Mouse (Mus musculus): ENCODE data around the gene Hrh2.

Gene Hrh2

GRCm38 (mm10) chr13:54221631-54222179 is 29.8 kb downstream of the Hrh2 start:
- DNase-seq = no peak

DNA sequence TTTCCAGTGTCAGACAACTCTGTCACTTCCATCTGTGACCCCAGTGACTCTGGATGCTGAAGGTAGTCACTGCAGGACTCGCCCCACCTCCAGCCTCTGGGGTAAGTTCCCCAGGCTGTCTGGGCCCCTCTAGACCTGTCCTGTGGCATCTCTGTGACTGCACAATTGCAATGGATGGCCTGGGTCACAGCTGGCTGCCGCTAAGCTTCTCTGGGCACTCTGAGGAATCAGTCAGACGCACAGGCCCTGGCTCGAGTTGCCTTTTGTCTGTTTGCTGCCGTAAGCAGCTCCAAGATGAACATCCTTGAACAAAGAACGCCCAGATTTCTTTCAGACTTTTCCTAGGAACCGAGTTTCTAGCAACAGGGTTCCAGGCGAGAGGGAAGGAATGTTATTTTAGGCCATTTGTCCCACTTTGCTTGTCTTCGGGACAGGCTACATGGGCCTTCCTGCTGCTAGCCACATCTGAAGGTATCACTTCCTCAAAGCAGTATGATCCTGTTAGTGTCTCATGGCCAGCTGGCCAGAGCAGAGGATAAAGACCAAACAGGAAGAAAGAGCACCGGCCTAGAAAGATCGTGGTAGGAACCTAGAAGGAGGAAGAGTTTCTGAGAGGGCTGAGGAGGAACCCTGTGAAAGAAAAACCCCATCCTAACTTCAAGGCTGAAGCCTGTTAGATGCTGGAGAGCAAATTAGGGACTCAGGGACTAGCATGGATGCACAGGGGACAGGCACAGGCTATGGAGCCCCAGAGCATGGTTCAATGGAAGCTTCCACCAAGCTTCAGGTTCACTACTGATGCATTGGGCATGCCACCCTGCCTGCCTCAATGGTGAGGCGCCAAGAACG is 31.2 kb downstream of the Hrh2 start:
- DNase-seq = no peak

- DNase-seq = peak in 1 of 2 experiments; percentile 46
Observed at GRCm38 (mm10) chr13:54227916-54228483, 36.1 kb downstream of the Hrh2 start.

DNA sequence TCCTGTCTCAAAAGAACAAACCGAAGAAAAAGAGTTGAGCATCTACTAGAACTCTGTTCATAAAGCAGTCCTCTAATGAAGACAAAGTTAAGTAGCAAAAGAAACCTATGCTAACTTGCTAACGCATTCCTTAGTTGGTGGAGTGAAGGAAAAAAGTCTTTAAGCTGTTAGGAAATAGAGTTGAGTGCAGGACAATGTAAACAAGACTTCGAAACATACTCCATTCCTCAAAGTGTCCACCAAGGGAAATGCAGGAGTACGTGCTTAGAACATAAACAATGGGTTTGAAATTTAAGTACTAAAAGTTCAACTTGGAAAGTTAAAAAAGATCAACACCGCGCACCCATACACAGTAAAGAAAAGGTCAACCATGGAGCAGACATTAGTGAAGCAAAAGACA is 38.2 kb downstream of the Hrh2 start:
- DNase-seq = no peak

DNA sequence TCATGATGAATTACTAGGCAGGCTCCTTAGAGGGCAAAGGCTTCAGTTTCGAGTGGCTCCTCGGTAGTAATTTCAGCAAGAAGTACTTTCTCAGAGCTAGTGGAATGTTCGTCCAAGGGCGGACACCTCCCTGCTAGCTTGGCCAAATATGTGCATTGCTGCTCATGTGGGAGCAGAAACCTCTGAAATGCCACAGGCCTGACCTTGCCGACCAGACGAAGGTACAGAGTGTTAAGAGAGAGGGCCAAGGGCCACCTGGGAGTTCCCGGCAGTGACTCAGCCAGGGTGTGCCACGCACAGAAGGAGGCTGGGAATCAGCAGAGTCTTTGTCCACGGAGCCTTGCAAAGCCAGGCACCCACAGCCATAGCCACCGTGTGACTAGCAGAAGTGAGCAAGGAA is 39.9 kb downstream of the Hrh2 start:
- DNase-seq = no peak

- peak; percentile 37 to 40 for DNase-seq
Observed at GRCm38 (mm10) chr13:54237512-54237911, 45.6 kb downstream of the Hrh2 start.

- no peak for DNase-seq
Observed at GRCm38 (mm10) chr13:54238585-54239323, 46.8 kb downstream of the Hrh2 start.

- peak in 1 of 2 experiments; percentile 49 for DNase-seq
Observed at GRCm38 (mm10) chr13:54242380-54242779, 50.5 kb downstream of the Hrh2 start.

- no peak for DNase-seq
Observed at GRCm38 (mm10) chr13:54245204-54245603, 53.3 kb downstream of the Hrh2 start.

DNA sequence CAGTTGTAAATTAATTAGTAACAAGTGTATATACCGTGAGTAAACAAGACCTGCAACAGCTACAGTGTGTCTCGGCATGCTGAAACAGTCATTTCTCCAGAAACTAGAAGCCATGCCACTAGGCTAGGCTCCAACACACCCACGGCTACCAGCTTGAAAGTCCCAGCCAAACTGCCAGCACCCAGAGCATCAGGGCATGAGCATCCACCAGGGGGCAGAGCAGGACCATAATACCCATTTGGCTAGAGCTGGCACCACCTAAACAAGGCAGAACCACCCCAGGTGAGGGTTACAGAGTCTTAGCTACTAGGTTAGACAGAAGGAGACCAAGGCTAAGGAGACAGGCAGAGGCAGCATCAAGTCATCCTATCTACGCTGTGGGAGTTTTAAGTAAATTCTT is 55.6 kb downstream of the Hrh2 start:
- DNase-seq = peak; percentile 69 to 84

DNA sequence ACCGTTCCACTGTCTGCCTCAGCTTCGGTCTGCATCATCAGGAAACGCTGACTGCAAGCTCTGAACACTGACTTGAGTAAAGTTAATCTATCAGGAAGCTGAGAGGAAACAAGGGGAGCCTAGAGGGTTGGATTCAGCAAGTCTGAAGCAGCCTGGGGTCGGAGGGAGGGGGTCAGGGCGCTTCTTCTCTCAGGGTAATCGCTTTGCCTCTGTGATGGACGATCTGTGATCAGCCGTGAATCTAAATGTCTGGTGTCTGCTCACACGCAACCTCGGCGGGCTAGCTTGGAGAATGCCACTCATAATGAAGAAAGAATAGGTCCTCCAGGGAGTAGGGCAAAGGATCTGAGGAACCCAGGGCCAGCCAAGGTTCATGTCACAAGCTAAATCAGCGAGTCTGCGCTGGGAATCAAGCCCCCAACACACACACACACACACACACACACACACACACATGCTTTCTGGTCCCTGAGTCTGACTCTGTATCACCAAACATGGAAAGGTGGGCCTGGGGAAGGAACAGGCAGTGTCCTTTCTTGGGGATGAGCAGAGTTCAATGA is 56.6 kb downstream of the Hrh2 start:
- DNase-seq = no peak

- peak; percentile 57 to 58 for DNase-seq
Observed at GRCm38 (mm10) chr13:54249007-54249406, 57.1 kb downstream of the Hrh2 start.

- DNase-seq = no peak
Observed at GRCm38 (mm10) chr13:54250346-54250745, 58.4 kb downstream of the Hrh2 start.

DNA sequence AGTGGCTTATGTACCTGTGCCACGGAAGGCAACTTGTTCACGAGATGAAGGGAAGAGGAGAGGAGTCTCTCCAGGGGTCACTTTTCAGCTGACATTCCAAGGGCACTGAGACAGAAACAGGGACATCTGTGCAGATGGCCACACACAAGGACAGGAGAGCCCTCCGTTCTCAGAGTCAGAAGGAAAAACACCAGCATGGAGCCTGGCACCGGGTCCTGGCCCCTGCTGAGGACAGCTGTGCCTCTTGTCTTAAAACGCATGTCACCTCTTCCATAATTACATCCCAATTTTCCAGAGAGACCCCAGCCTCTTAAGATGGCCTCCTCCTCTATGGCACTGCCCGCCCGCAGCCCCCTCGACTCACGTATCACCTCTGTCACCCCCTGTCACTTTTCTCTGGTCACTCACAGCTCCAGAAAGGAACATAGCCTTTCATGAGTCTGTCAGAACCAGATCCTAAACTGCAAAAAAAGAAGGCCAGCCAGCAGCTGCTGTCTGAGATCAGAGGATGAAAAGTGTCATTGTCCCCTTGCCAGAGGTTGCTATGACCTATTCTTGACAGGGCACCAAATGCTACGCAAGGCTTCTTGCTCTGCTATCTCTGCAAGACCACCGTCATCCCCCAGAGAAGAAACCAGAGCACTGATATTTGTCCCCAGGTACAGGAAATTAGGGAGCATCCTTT is 59.8 kb downstream of the Hrh2 start:
- no peak for DNase-seq

GRCm38 (mm10) chr13:54257580-54258223 is 65.8 kb downstream of the Hrh2 start:
- no peak for DNase-seq

DNA sequence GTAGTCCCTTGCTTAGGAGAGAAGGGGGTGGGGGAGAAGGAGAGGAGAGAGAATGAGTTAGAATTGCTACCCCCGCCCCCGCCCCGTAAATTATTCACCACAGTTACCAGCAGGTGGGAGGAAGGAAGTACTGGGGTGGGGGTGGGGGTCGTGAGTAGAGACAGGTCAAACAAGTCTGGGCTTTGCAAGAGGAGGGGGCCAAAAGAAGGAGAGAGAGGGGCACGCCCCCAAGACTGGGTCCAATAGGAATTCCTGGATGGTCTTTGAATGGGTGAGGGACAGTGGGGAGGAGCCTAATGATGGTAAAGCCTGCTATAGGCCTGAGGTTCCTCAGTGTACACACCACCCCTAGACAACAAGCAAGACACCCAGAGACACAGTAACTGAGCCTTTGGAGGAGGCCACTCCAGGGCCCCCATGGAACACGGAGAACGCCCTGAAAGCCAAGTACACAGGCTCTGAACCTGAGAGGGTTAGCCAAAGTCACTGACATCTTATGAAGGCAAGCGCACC is 66.4 kb downstream of the Hrh2 start:
- DNase-seq = no peak

DNA sequence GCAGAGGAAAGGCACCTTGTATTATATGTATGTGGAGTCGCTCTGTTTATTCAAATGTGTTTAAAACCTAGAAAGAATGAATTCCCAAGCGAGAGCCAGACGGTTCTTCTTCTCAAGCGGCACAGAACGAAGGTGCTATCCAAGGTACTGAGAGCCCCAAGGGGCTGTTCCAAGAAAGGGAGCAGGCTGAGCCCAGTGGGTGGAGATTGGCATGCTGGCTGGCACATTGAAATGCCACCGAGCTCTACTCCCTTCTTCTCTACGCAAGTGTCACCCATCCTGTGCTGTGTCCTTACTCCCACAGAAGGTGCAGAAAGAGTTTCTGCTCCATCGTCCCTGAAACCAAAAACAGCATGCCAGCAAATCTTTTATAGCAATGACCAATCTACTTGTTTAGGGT is 68.4 kb downstream of the Hrh2 start:
- DNase-seq = no peak

GRCm38 (mm10) chr13:54262741-54263510 is 71.0 kb downstream of the Hrh2 start:
- no peak for DNase-seq

- no peak for DNase-seq
Observed at GRCm38 (mm10) chr13:54263641-54264040, 71.7 kb downstream of the Hrh2 start.

DNA sequence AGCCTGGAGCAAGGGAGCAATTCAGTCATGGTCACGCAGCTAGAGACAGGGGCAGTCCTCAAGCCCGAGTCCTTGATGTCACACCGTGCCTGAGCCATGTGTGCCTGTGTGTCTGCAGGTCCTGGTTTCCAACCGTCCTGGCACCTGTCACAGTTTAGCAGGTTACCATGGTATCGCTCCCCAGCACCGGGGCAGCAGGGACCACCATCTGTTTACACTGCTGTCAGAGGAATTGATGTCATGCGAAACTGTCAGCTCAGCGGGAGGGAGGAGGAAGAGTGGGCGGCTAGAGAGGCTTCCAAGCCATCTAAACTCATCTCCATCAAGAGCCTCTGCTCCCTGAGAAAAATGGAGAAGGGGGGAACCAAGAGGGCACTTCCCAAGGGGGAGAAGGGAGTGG is 74.5 kb downstream of the Hrh2 start:
- DNase-seq = no peak

GRCm38 (mm10) chr13:54269087-54269486 is 77.2 kb downstream of the Hrh2 start:
- no peak for DNase-seq
